Mouse (Mus musculus): ENCODE results near the gene Duxbl2. TPM values are rescaled to one million over a fixed set of nuclear protein-coding genes. Genes with fewer than 3 reads are reported as not detected.
"Not testable (repeated sequence)": the region's sequence is repeated elsewhere in the genome, so short reads cannot be mapped to it uniquely, and the experiment has no call there.

Gene Duxbl2
- polyA plus RNA-seq, 1 experiment from 2014 or later, result not detected

DNA sequence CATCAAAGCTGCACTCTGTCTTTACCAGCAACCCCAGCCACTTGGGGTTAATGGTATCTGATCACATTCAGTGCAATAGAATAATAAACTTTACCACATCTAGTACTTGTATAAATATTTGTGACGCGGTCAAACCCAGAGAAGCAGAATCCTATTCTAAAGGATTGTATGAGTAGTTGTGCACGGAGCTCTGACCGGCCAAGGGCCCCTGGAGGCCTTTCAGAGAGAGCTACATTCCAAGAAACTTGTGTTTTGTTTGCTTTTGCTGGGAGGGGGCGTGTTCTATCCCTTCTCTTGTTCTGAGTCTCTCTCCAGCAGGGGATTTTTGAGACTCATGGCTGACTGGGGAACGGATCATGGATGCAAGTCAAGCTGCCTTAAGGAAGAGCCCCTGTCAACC is 56.9 kb downstream of the Duxbl2 start:
- H3K9ac ChIP-seq (replicated peaks); H3K36me3 ChIP-seq; ATAC-seq (replicated peaks); H3K4me2 ChIP-seq (replicated peaks); H3K27ac ChIP-seq (replicated peaks); H3K9me3 ChIP-seq; H3K4me3 ChIP-seq; H3K27me3 ChIP-seq; H3K4me1 ChIP-seq: not testable (repeated sequence)
- WGBS, result no CpG with 5 or more reads among the region's 6 CpGs

Other genes starting within 250 kb of the Duxbl2 start
- gene Plac9a, start 215.2 kb upstream of the Duxbl2 start, polyA plus RNA-seq (2015; fragmentation: Nextera tagmentation; extraction: Ambion mirVana), result not detected in 2 replicates
- gene Tmem254a, start 190.7 kb upstream of the Duxbl2 start, polyA plus RNA-seq (2015; fragmentation: Nextera tagmentation; extraction: Ambion mirVana), result 1.6 and 2.0 TPM in 2 replicates
- not detected in 2 replicates for gene Cphx1, start 180.0 kb upstream of the Duxbl2 start, polyA plus RNA-seq (2015; fragmentation: Nextera tagmentation; extraction: Ambion mirVana)
- 2.1 and 3.4 TPM in 2 replicates for gene Duxbl1, start 139.8 kb upstream of the Duxbl2 start, polyA plus RNA-seq (2015; fragmentation: Nextera tagmentation; extraction: Ambion mirVana)
- 8.3 and 9.1 TPM in 2 replicates for gene Gm9780, start 75.6 kb upstream of the Duxbl2 start, polyA plus RNA-seq (2015; fragmentation: Nextera tagmentation; extraction: Ambion mirVana)
- gene Tmem254c, start 51.0 kb upstream of the Duxbl2 start, polyA plus RNA-seq (2015; fragmentation: Nextera tagmentation; extraction: Ambion mirVana), result 14.9 and 18.4 TPM in 2 replicates
- gene Cphx2, start 36.8 kb upstream of the Duxbl2 start, polyA plus RNA-seq (2015; fragmentation: Nextera tagmentation; extraction: Ambion mirVana), result not detected in 2 replicates
- not detected in 2 replicates for gene Cphx3, start 36.1 kb upstream of the Duxbl2 start, polyA plus RNA-seq (2015; fragmentation: Nextera tagmentation; extraction: Ambion mirVana)
- 6.7 and 7.7 TPM in 2 replicates for gene Plac9b, start 64.1 kb downstream of the Duxbl2 start, polyA plus RNA-seq (2015; fragmentation: Nextera tagmentation; extraction: Ambion mirVana)
- gene Tmem254b, start 88.7 kb downstream of the Duxbl2 start, polyA plus RNA-seq (2015; fragmentation: Nextera tagmentation; extraction: Ambion mirVana), result 14.3 and 20.6 TPM in 2 replicates
- gene Duxbl3, start 139.6 kb downstream of the Duxbl2 start, polyA plus RNA-seq (2015; fragmentation: Nextera tagmentation; extraction: Ambion mirVana), result 0.42 and 3.2 TPM in 2 replicates

All from forebrain, embryonic 15.5 days (tissue).